Mouse (Mus musculus): ENCODE data around the gene Olfr323. TPM values are rescaled to one million over a fixed set of nuclear protein-coding genes. Genes with fewer than 3 reads are reported as not detected.
A peak's percentile ranks its signal among the peaks of the same experiment; 100 is the strongest.

The Olfr323 gene
- total and polyA plus RNA-seq, 3 experiments = not detected

DNA sequence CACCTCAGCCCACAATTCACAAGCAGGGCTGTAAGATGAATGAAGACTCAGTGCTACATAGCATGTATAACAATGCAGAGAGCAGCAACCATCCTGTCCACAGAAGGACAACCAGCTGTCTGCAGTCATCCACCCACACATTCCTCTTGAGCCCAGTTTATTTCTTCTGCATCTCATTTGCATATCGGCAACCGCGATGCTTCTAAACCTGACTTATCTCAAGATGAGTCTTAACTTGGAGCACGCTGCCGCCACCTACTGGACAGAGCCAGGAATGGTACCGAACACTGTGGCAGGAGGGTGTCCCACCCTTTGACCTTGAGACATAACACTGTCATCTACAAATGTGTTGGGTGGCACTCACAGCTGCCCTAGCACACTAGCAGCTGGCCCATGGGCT is 13.0 kb upstream of the Olfr323 start:
- no peak overlapping the region for H3K4me3 ChIP-seq (replicated peaks in 1 of 3; ENCODE audit: low read depth in 2 of 3, low read length in 2 of 3, poor library complexity in 1 of 3)
- peaks cover 83% of the 10 kb centered on the region for H3K27me3 ChIP-seq (replicated peaks)
- peak; percentile 86 to 92 for TF ChIP-seq CTCF (conservative IDR thresholded peaks at IDR 0.05 in 1 of 2, IDR thresholded peaks at IDR 0.05 in 1 of 2; ENCODE audit: low read depth in 2 of 2, low read length in 2 of 2)
- no peak for TF ChIP-seq POLR2AphosphoS2 (IDR thresholded peaks at IDR 0.05; ENCODE audit: low read depth, low read length)
- peak; percentile 67 for TF ChIP-seq SMC3 (IDR thresholded peaks at IDR 0.05; ENCODE audit: low read depth, low read length)
- 0 out of 2 replicates have a peak, but pooled peaks have one; percentile 18 for TF ChIP-seq JUND (conservative IDR thresholded peaks at IDR 0.05; ENCODE audit: low read depth, low read length)
- TF ChIP-seq RAD21 (IDR thresholded peaks at IDR 0.05; ENCODE audit: low read depth, low read length) = peak; percentile 63
- no peak for TF ChIP-seq BHLHE40 (IDR thresholded peaks at IDR 0.05; ENCODE audit: low read depth, low read length)
- H3K27ac ChIP-seq (ENCODE audit: insufficient read depth, low read depth) = no peak overlapping the region
- H3K9ac ChIP-seq (ENCODE audit: insufficient read depth, low read depth) = no peak overlapping the region
- H3K4me2 ChIP-seq (ENCODE audit: insufficient read depth, low read depth, poor library complexity, severe bottlenecking) = no peak overlapping the region
- H3K9me3 ChIP-seq (replicated peaks; ENCODE audit: low read length) = no peaks in the 10 kb centered on the region
- in situ Hi-C loops (cut with MboI; ENCODE audit: low pct_ligation_motif_present, low pct_unique_long_range_greater_than_20kb, low sequenced_read_pairs) = loop anchor here (25.0 kb wide), 1 partner anchor 706 kb away; no protein-coding TSS in a partner anchor
- no peaks in the 10 kb centered on the region for H3K36me3 ChIP-seq (replicated peaks in 1 of 2; ENCODE audit: control insufficient read depth in 1 of 2, insufficient read depth in 1 of 2, low read length in 1 of 2)
- DNase-seq (ENCODE audit: extremely low read depth) = peak; percentile 80
- H3K4me1 ChIP-seq (ENCODE audit: control insufficient read depth in 1 of 2, insufficient read depth in 2 of 2) = peaks cover 2 to 4% of the 10 kb centered on the region in 2 experiments; a peak in 3 of 4 replicates
- no peaks in the 10 kb centered on the region for H3K79me2 ChIP-seq (replicated peaks; ENCODE audit: control insufficient read depth, extremely low read depth, insufficient read depth, poor library complexity, severe bottlenecking)
- dilution Hi-C loops (cut with MboI; ENCODE audit: extremely low pct_ligation_motif_present, extremely low pct_unique_long_range_greater_than_20kb, low sequenced_read_pairs) = no loop called here

DNA sequence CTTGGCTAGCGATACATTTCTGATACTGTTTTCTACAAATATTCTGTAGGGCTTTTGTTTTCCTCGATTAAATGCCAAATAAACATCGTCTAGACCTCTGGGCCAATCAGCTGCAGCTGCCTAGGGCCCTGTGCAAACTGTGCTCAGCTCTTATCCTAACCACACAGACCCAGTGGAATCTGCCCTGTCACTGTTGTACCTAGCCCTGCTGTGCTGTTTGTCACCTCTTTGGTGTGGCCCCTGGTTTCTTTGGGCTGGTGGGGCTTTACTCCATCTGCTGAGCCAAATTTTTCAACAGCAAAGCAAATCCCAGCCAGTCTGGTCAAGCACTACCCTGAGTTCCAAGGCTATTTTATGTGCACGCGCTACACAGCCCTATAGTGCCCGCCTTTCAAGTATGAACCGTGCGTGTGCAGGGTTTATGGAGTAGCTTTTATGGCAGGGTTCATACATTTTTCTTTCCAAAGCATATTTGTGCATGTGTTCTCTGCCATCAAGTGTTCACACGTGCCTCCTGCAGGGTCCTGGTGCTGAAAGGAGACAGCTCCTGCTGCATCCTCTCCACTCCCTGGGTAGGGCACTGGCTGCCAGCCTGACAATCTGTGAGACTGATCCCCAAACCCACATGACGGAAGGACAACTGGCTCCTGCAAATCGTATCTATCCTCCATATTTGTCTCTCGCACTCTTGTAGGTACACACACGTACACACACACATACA is 11.5 kb upstream of the Olfr323 start:
- peaks cover 2 to 4% of the 10 kb centered on the region in 2 experiments; a peak in 3 of 4 replicates for H3K4me1 ChIP-seq (ENCODE audit: control insufficient read depth in 1 of 2, insufficient read depth in 2 of 2)
- H3K36me3 ChIP-seq (replicated peaks in 1 of 2; ENCODE audit: control insufficient read depth in 1 of 2, insufficient read depth in 1 of 2, low read length in 1 of 2) = no peaks in the 10 kb centered on the region
- in situ Hi-C loops (cut with MboI; ENCODE audit: low pct_ligation_motif_present, low pct_unique_long_range_greater_than_20kb, low sequenced_read_pairs) (loop anchor here (25.0 kb wide), 1 partner anchor 704 kb away; no protein-coding TSS in a partner anchor), dilution Hi-C loops (cut with MboI; ENCODE audit: extremely low pct_ligation_motif_present, extremely low pct_unique_long_range_greater_than_20kb, low sequenced_read_pairs) (no loop called here)
- no peaks in the 10 kb centered on the region for H3K79me2 ChIP-seq (replicated peaks; ENCODE audit: control insufficient read depth, extremely low read depth, insufficient read depth, poor library complexity, severe bottlenecking)
- H3K9ac ChIP-seq (ENCODE audit: insufficient read depth, low read depth) = no peak overlapping the region
- H3K27me3 ChIP-seq (replicated peaks) = peaks cover 84% of the 10 kb centered on the region
- no peaks in the 10 kb centered on the region for H3K9me3 ChIP-seq (replicated peaks; ENCODE audit: low read length)
- TF ChIP-seq IRF4 (IDR thresholded peaks at IDR 0.05; ENCODE audit: low read depth, low read length) (no peak), GABPA (IDR thresholded peaks at IDR 0.05; ENCODE audit: insufficient replicate concordance, low read depth, low read length) (no peak), POLR2A (IDR thresholded peaks at IDR 0.05; ENCODE audit: low read depth, low read length) (no peak), MAX (IDR thresholded peaks at IDR 0.05; ENCODE audit: low read length) (no peak), CHD2 (IDR thresholded peaks at IDR 0.05; ENCODE audit: low read length) (no peak), POLR2AphosphoS2 (IDR thresholded peaks at IDR 0.05; ENCODE audit: low read depth, low read length) (no peak), KAT2A (IDR thresholded peaks at IDR 0.05; ENCODE audit: insufficient replicate concordance, low read length) (no peak), NELFE (IDR thresholded peaks at IDR 0.05; ENCODE audit: low read depth, low read length) (no peak), MXI1 (IDR thresholded peaks at IDR 0.05; ENCODE audit: low read depth, low read length) (no peak), MEF2A (IDR thresholded peaks at IDR 0.05; ENCODE audit: borderline replicate concordance, low read depth, low read length) (no peak), BHLHE40 (IDR thresholded peaks at IDR 0.05; ENCODE audit: low read depth, low read length) (no peak), EP300 (IDR thresholded peaks at IDR 0.05; ENCODE audit: low read length) (no peak), RAD21 (IDR thresholded peaks at IDR 0.05; ENCODE audit: low read depth, low read length) (no peak), ZC3H11A (IDR thresholded peaks at IDR 0.05; ENCODE audit: low read depth, low read length) (no peak), MAFK (IDR thresholded peaks at IDR 0.05; ENCODE audit: insufficient replicate concordance, low read length) (no peak), PAX5 (IDR thresholded peaks at IDR 0.05; ENCODE audit: low read length) (no peak), JUND (conservative IDR thresholded peaks at IDR 0.05; ENCODE audit: low read depth, low read length) (no peak), ZKSCAN1 (IDR thresholded peaks at IDR 0.05; ENCODE audit: borderline replicate concordance, low read depth, low read length) (no peak), UBTF (IDR thresholded peaks at IDR 0.05; ENCODE audit: low read depth, low read length) (no peak), RCOR1 (conservative IDR thresholded peaks at IDR 0.05; ENCODE audit: low read depth, low read length) (no peak)
- no peak for DNase-seq (ENCODE audit: extremely low read depth)
- no peak overlapping the region for H3K27ac ChIP-seq (ENCODE audit: insufficient read depth, low read depth)
- H3K4me2 ChIP-seq (ENCODE audit: insufficient read depth, low read depth, poor library complexity, severe bottlenecking) = no peak overlapping the region
- no peak overlapping the region for H3K4me3 ChIP-seq (replicated peaks in 1 of 3; ENCODE audit: low read depth in 2 of 3, low read length in 2 of 3, poor library complexity in 1 of 3)

Measured in CH12.LX (cell line).